Mouse (Mus musculus): ENCODE measurements around the gene Gm15448.
"Not testable (repeated sequence)": the region's sequence is repeated elsewhere in the genome, so short reads cannot be mapped to it uniquely, and the experiment has no call there.

DNA sequence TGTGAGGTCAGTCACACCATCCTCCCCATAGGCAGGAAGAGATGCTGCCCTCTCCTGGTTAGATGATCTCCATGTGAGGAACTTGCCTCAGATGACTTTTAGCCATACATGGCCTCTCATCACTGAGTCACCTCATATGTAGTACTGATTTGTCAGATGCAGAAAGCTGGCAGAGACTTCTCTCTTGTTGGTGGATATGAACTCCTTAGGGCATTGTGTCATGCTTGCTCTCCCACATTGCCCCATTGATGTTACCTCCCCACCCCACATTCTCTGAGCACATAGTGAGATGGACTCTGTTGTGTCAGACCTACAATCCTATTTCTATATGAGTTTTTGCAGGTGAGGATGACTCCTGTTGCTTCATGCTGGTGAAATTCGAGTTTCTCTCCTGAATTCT, 49.5 kb upstream of the Gm15448 start:
- TF ChIP-seq CTCF, EP300 (IDR thresholded peaks at IDR 0.05): not testable (repeated sequence)

All from lung, postnatal 0 days (tissue).